Mouse (Mus musculus): ENCODE results near the gene Gm28230.

DNA sequence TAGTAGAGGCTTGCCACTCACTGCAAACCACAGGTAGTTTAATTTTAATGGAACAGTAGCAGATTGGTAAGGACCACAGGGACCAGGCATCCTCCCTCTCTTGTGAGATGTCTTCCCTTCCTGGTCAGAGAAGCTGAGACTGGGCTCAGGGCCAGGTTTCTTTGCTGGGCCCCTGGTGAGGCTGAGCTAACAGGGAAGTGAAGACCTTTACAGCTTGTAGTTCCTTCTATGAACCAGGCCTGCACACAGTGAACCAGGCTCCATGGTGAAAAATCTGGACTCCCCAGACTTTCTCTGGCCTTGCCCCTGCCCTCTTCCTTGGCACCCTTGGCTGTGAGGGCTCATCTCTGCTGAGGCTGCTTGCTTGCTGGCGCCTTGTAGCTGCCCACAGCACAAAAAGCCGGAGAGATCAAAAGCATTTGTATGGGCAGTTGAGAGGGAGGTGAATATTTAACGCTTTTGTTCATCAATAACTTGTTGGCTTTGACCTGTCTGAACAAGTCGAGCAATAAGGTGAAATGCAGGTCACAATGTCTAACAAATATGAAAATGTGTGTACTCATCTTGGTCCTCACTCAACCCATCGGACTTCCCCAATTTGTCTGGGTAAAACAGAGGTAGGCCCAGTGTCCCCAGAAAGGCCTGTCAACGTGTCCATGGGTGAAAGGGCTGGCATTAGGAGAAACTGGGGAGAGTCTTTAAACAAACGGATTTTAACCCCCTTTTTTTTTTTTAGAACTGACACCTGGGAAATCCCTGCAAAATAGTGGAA is 2.1 kb upstream of the Gm28230 start:
- no peak for TF ChIP-seq CHD2 (IDR thresholded peaks at IDR 0.05; ENCODE audit: low read length)
- no peak for TF ChIP-seq KAT2A (conservative IDR thresholded peaks at IDR 0.05; ENCODE audit: low read depth, low read length)
